Mouse (Mus musculus): ENCODE results near the gene Ftsj3. TPM values are rescaled to one million over a fixed set of nuclear protein-coding genes. Genes with fewer than 3 reads are reported as not detected.
A peak's percentile ranks its signal among the peaks of the same experiment; 100 is the strongest.

Gene Ftsj3
- polyA plus RNA-seq, 1 experiment from 2014 or later, result 34.1 TPM

DNA sequence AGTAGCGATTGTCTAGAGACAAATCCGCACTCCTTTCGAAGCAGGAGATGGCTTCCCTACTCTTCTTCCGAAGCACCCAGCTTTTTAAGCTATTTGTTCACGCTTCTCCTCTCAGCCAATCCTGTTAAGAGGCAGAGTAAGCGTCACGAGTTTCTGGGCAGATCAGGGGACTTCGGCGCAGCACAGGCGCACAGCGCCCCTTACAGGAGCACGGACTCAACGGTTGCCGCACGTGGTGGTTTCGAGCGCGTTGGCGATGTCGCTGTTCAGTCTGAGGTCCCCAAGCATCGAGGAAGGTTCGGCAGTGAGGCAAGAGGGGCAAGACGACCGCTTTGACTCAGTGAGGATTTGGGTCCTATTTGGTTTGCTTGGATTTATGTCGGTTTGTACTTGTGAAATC is 20.6 kb upstream of the Ftsj3 start, which contains the start of gene Tcam1:
Gene Tcam1, plus strand, starts transcription at position 219 of the 400 bp plus-strand sequence.
- Histone ChIP-seq H3K9me3 (no peaks in the 10 kb centered on the region), H3K9ac (no peak within 1 kb of the TSS; the same call in 1 of the 2 replicates), H3K4me1 (peaks cover 16% of the 10 kb centered on the region), H3K4me3 (peak within 1 kb of the TSS; percentile 25), H3K4me2 (peak within 1 kb of the TSS; percentile 52), H3K27ac (no peak within 1 kb of the TSS), H3K36me3 (replicated peaks) (no peaks in the 10 kb centered on the region), H3K27me3 (replicated peaks) (no peaks in the 10 kb centered on the region)
- 7% methylated on average over 25 of the region's 25 CpGs for WGBS
- ATAC-seq (replicated peaks), result peak; percentile 69

DNA sequence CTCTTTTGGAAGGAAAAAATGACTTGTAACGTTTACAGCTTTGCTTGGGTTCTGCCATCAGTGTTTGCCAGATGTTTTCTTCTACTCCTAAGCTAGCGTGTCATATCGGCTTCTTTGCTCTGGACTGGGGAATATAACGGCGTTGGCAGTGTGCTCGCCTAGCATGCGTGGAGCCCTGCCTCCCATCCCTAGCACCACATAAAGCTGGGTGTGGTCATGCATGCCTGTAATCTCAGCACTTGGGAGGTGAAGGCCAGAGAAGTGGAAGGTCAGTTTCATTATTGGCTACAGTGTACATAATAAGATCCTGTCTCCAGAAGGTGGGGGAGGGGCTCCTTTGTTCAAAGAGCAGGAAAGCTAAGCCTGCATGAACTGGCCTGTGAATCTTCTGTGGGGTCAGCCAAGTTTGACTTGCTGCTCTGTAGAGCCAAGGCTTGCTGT is 19.1 kb upstream of the Ftsj3 start:
- no peak overlapping the region for H3K27ac ChIP-seq
- WGBS, result 80% methylated on average over 7 of the region's 7 CpGs
- ATAC-seq (replicated peaks), result no peak

DNA sequence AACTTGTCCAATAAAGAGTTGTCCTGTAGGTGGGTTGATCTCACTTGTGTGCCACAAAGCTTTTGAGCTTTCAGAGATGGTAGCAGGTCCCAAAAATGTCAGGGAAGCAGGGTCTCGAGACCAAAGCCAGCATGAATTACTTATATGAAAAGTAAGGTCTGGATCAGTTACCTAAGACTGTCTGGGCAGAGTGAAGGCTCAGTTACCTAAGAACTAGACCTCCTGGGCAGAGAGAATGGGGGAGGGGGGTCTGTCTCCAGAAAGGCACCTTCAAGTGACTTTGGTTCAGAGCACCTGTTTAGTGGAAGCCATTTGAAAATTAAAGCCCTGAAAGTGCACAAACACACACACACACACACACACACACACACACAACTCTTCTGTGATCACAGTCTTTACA is 18.5 kb upstream of the Ftsj3 start:
- no peak overlapping the region for H3K4me2 ChIP-seq
- 98% methylated on average over 1 of the region's 1 CpGs for WGBS
- H3K27ac ChIP-seq, result no peak overlapping the region
- no peak overlapping the region for H3K9ac ChIP-seq
- H3K9me3 ChIP-seq, result no peaks in the 10 kb centered on the region
- H3K4me3 ChIP-seq, result no peak overlapping the region
- peaks cover 32% of the 10 kb centered on the region for H3K4me1 ChIP-seq
- no peaks in the 10 kb centered on the region for H3K36me3 ChIP-seq (replicated peaks)
- no peak for ATAC-seq (replicated peaks)
- H3K27me3 ChIP-seq (replicated peaks), result no peaks in the 10 kb centered on the region

More for the DNA sequence above, 19.1 kb upstream of the Ftsj3 start:
- no peak overlapping the region for H3K9ac ChIP-seq
- H3K27me3 ChIP-seq (replicated peaks), result no peaks in the 10 kb centered on the region
- H3K4me2 ChIP-seq, result no peak overlapping the region
- H3K36me3 ChIP-seq (replicated peaks), result no peaks in the 10 kb centered on the region
- no peaks in the 10 kb centered on the region for H3K9me3 ChIP-seq
- H3K4me1 ChIP-seq, result peaks cover 30% of the 10 kb centered on the region
- H3K4me3 ChIP-seq, result no peak overlapping the region

DNA sequence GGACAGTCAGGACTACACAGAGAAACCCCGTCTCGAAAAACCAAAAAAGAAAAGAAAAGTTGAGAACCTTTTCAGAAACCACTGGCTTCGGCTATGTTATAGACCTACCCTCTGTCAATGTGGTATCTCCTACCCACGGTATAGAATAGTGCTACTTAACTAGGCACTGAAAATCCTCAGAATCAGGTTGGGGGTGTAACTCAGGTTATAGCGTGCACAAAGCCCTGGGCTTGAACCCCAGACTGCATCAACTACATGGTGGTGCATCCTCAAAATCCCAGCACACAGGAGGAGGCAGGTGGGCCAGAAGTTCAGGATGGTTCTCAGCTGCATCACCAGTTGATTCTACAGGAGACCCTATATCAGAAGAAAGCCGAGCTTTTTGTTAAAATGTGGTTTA is 17.9 kb upstream of the Ftsj3 start:
- Histone ChIP-seq H3K4me1 (peaks cover 38% of the 10 kb centered on the region), H3K4me3 (peak overlapping the region; percentile 99; the same call in 1 of the 2 replicates)
- ATAC-seq (replicated peaks), result no peak

DNA sequence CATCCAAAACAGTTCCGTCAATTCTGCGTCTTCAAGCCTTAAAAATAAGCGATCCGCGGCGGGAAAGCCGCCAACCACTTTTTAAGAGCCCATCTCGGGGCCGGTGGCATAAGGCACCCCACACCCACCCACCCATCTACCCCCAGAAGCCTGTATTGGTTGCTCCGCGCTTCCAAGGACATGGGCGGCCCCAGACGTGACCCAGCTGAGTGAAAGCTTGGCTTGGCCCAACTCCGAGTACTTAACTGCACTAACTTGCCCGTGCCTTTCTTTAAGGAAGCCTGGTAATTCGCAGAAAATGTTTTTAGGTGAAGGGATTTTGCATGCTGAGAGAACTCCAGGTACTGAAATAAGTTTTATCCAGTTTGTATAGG is 17.4 kb upstream of the Ftsj3 start:
- peak overlapping the region; percentile 94 for H3K9ac ChIP-seq
- H3K36me3 ChIP-seq (replicated peaks), result no peaks in the 10 kb centered on the region
- H3K27ac ChIP-seq, result peak overlapping the region; percentile 85
- H3K9me3 ChIP-seq, result no peaks in the 10 kb centered on the region
- H3K4me3 ChIP-seq, result peak overlapping the region; percentile 99
- 16% methylated on average over 16 of the region's 16 CpGs for WGBS
- peaks cover 43% of the 10 kb centered on the region for H3K4me1 ChIP-seq
- ATAC-seq (replicated peaks), result peak; percentile 45
- peak overlapping the region; percentile 91 for H3K4me2 ChIP-seq
- no peaks in the 10 kb centered on the region for H3K27me3 ChIP-seq (replicated peaks)

More for the DNA sequence above, 17.9 kb upstream of the Ftsj3 start:
- Histone ChIP-seq H3K27ac (no peak overlapping the region), H3K36me3 (replicated peaks) (no peaks in the 10 kb centered on the region), H3K9ac (no peak overlapping the region), H3K9me3 (no peaks in the 10 kb centered on the region), H3K27me3 (replicated peaks) (no peaks in the 10 kb centered on the region), H3K4me2 (peak overlapping the region; percentile 91; the same call in 1 of the 2 replicates)
- 95% methylated on average over 6 of the region's 6 CpGs for WGBS

DNA sequence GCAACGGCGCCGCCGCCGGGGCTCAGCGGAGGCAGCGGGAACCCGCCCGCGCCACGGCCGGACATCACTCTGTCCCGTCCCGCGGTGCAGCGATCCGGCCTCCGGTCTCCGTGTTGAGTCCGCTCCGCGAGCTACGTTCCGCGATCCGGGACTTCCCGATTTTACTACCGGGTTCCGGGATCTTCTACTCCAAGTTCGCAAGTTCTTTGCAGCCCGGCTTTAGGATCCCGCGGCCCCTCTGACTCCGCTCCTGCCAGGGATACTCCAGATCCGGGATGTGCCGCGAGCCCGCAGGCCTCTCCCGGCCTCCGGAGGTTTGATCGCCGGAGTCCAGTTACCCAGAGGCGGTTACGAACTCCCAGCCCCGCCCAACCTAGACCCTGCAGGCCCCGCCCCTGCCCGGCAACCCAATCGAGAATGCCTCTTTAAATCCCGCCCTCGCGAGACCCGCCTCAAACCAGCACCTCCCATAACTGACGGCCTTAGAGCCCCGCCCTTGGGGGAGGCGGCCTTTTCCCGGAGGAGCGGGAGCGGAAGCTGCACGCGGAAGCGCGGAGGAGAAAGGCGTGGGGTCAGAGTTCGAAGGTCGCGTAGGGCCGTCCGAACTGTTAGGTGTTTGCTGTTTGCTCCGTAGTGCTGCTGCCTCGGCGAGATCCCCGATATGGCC is 16.9 kb upstream of the Ftsj3 start, which contains the start of gene Smarcd2:
Gene Smarcd2, minus strand, starts transcription at position 329 of the 667 bp plus-strand sequence.
- Histone ChIP-seq H3K4me1 (peaks cover 46% of the 10 kb centered on the region), H3K27ac (peak within 1 kb of the TSS; percentile 85), H3K9ac (peak within 1 kb of the TSS; percentile 94), H3K4me2 (peak within 1 kb of the TSS; percentile 91), H3K36me3 (replicated peaks) (no peaks in the 10 kb centered on the region), H3K9me3 (no peaks in the 10 kb centered on the region), H3K27me3 (replicated peaks) (no peaks in the 10 kb centered on the region), H3K4me3 (peak within 1 kb of the TSS; percentile 99)
- peak; percentile 93 for ATAC-seq (replicated peaks)
- under 1% methylated on average over 72 of the region's 72 CpGs for WGBS

DNA sequence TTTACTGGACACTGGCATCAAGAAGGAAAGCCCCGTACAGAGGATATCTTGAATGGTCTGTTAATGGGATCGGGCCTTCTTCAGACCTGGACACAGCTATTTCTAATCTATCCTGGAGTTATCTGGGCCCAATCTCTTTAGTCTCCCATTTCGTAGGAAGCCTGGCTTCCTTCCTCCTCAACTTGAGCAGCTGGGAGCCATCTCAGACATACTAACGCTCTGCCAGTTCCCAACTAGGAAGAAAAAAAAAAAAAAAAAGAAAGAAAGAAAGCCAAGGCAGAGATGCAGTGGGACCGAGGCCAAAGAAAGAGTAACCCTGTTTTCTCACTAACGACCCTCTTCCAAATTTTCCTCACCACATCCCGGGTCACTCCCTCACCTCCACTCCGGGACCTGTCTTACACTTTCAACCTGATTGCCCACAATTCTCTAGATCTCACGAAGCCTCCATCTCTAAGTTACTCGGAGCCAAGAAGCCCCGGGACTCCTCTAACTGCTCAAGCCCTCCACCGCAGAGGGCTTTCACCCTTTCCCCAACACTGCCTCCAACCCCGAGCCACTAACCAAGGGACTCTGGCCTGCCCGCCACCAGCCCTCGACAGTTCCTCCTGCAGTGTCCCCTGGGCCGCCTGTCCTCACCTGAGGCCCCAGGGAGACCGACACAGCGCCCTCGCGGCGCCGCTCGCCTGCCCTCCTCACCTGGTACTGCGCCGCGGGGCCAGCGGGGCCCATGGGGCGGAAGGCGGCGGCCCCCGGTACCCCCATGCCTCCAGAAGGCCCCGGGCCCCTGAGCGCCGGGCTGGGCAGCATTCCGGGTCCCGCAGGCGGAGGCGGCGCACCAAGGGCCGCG is 16.1 kb upstream of the Ftsj3 start:
- 1% methylated on average over 41 of the region's 41 CpGs for WGBS
- H3K9ac ChIP-seq, result peak overlapping the region; percentile 94
- ATAC-seq (replicated peaks), result peak; percentile 48
- peak overlapping the region; percentile 85 for H3K27ac ChIP-seq
- H3K4me1 ChIP-seq, result peaks cover 50% of the 10 kb centered on the region
- H3K36me3 ChIP-seq (replicated peaks), result no peaks in the 10 kb centered on the region
- peak overlapping the region; percentile 91 for H3K4me2 ChIP-seq
- H3K4me3 ChIP-seq, result peak overlapping the region; percentile 99
- H3K9me3 ChIP-seq, result no peaks in the 10 kb centered on the region
- H3K27me3 ChIP-seq (replicated peaks), result no peaks in the 10 kb centered on the region

DNA sequence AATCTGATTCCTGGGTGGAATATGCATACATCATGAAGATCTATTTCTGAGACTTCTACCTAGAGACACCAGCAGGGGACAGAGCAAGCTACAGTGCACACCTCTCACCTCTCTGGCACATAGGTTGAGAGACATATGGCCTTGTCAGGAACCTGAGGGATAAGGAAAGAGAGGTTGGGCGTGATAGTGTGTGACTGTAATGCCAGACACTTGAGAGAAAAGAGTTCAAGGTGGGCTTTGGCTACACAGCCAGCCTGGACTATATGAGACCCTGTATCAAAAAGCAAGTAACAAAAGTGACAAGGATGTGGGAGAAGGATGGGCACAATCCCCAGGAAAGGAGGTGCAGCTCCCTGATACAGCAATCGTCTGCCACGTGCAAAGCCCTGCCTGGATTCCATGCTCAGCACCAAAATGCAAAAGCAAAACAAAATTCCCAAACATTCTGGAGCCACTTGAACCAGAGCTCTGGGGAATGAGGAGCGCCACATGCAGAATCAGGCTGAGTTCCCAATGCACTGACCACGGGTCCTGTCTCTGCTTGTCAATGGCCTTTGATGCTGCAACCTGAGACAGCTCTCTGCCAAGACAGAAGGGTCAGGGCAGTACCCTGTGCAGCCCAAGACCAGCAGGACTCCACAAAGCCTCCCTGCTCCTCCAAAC is 15.4 kb upstream of the Ftsj3 start:
- no peaks in the 10 kb centered on the region for H3K9me3 ChIP-seq
- peaks cover 44% of the 10 kb centered on the region for H3K4me1 ChIP-seq
- 48% methylated on average over 5 of the region's 5 CpGs for WGBS
- H3K9ac ChIP-seq, result peak overlapping the region; percentile 94
- 0 out of 2 replicates have a peak overlapping the region, but pooled peaks have one; percentile 85 for H3K27ac ChIP-seq
- H3K36me3 ChIP-seq (replicated peaks), result peaks cover 2% of the 10 kb centered on the region; the same call in 1 of the 2 replicates
- H3K4me3 ChIP-seq, result peak overlapping the region; percentile 99
- ATAC-seq (replicated peaks), result no peak
- H3K4me2 ChIP-seq, result peak overlapping the region; percentile 91
- H3K27me3 ChIP-seq (replicated peaks), result no peaks in the 10 kb centered on the region

DNA sequence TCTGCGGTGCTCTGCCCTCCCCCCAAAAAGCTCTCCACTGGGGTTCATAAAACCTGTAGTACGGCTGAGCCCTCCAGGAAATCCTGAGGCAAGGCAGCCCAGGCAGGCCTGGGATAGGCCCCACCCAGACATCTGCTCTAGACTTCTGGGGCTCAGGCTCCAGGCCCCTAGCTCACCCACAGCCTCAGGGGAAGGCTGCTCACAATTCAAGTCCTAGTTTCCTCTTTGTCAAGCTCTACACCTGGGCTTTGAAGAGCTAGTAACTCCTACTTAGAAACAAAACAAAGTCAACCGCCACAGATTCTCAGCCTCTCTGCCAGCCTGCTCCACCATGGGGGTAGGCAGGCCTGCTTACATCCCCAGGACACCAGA is 13.2 kb upstream of the Ftsj3 start:
- peaks cover 13% of the 10 kb centered on the region for H3K36me3 ChIP-seq (replicated peaks)
- H3K27ac ChIP-seq, result peak overlapping the region; percentile 36; the same call in 1 of the 2 replicates
- no peak overlapping the region for H3K4me2 ChIP-seq
- no peak overlapping the region for H3K4me3 ChIP-seq
- H3K27me3 ChIP-seq (replicated peaks), result no peaks in the 10 kb centered on the region
- 53% methylated on average over 3 of the region's 3 CpGs for WGBS
- H3K9me3 ChIP-seq, result no peaks in the 10 kb centered on the region
- no peak for ATAC-seq (replicated peaks)
- H3K9ac ChIP-seq, result no peak overlapping the region
- H3K4me1 ChIP-seq, result peaks cover 40% of the 10 kb centered on the region

DNA sequence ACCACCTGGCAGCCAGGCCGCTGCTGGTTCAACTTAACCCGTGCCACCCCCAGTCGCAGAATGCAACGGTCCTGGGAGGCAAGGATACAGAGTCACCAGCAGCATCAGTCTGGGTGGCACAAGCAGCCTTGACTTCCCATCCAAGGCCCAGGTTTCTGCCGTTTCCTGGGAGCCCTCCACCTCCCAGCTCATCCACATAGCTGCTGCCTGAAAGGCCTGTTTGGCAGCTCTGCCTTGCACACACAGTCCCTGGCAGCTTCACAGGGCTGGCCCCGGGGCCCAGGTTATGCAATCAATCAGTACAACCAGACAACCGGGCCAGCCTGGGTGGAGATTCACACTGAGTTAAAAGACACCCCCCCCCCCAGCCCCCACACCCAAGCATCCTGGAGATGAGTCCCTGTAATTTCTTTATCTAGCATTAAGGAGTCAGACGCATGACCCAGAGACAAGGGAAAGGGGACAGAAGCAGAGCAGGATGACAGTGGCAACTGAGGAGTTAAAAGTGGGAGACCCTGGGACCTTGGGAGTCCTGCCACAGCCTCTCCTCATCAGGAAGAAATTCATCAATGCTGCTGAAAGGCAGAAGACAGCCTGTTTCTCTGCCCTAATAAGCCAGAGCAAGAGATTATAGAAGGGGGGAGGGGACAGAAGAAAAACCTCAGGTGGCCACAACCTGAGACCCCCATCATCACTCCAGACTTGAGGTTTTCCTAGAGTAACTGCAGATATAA is 12.6 kb upstream of the Ftsj3 start:
- Histone ChIP-seq H3K4me2 (no peak overlapping the region), H3K9ac (no peak overlapping the region), H3K27me3 (replicated peaks) (no peaks in the 10 kb centered on the region), H3K4me3 (no peak overlapping the region), H3K4me1 (peaks cover 40% of the 10 kb centered on the region), H3K27ac (peak overlapping the region; percentile 36), H3K36me3 (replicated peaks) (peaks cover 19% of the 10 kb centered on the region), H3K9me3 (no peaks in the 10 kb centered on the region)
- no peak for ATAC-seq (replicated peaks)
- 75% methylated on average over 8 of the region's 8 CpGs for WGBS

DNA sequence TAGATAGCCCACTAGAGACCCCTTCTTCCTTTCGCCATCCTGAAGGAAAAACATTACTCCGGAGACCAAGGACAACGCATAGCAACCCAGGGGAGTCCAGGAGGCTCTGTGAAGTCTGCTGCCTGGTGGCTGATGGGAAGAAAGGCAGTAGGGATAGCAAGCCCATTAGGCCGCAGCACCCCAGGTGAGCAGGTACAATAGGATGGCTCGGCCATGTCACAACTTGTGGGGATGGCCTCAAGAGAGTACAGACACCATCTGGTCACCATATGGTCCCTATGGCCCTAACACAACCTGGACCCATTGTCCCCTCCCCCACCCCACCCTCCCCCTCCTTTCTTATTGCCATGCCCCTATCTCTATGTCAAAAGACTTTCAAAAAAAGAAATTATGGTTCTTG is 12.0 kb upstream of the Ftsj3 start:
- no peak overlapping the region for H3K4me3 ChIP-seq
- ATAC-seq (replicated peaks), result no peak
- H3K27ac ChIP-seq, result 0 out of 2 replicates have a peak overlapping the region, but pooled peaks have one; percentile 4
- no peaks in the 10 kb centered on the region for H3K27me3 ChIP-seq (replicated peaks)
- no peaks in the 10 kb centered on the region for H3K9me3 ChIP-seq
- 73% methylated on average over 5 of the region's 5 CpGs for WGBS
- H3K36me3 ChIP-seq (replicated peaks), result peaks cover 25% of the 10 kb centered on the region
- H3K4me1 ChIP-seq, result peaks cover 40% of the 10 kb centered on the region
- H3K4me2 ChIP-seq, result no peak overlapping the region
- no peak overlapping the region for H3K9ac ChIP-seq

All from midbrain, embryonic 15.5 days (tissue).